In the genomic region with DNA sequence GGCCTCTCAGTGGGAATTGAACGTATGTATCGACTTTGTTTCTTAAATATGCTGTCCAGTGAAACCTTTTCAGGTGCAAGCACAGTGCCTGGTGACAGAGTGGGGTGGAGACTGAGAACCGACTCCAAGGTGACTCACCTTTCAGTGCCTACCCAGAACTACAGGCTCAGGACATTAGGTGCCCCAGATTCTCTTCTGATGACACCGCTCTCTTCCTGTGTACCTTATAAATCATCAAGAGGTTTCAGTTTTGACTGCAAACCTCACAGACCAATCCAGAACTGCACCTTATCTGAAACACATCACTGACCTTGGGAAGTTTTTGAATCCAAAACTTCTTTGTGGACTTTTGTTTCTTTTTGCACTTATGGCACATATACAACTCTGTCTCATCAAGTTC, we compare ENCODE assay signal across 19 mouse cellular contexts.
"Had no signal": no experiment of that assay in that cellular context is flagged by ENCODE, and none has a peak within 500 bp of the region (broad histone marks: within the 10 kb centered on the region; RNA-seq: fewer than 3 reads in every experiment).

No protein-coding gene starts in this region.

- H3K9me3 ChIP-seq: kidney, embryonic 15.5 days; limb, embryonic 12.5 days; liver, embryonic 12.5 days; liver, embryonic 15.5 days; lung, embryonic 15.5 days; megakaryocyte, embryonic 14.5 days; midbrain, embryonic 10.5 days had no signal

- DNase-seq: kidney, adult 8-10 months; kidney, postnatal 10 days; kidney, postnatal 36 days; layer of hippocampus, postnatal 36 days; liver; lung, adult 18-20 months; lung, postnatal 10 days; lung, postnatal 36 days; thymus, adult 2 months; thymus, postnatal 14 days; thymus, postnatal 4 days had no signal

- H3K4me2 ChIP-seq: kidney, embryonic 15.5 days; limb, embryonic 12.5 days; liver, embryonic 12.5 days; liver, embryonic 15.5 days; lung, embryonic 15.5 days had no signal

- H3K4me1 ChIP-seq: kidney, embryonic 15.5 days; limb, embryonic 12.5 days; liver, embryonic 15.5 days; lung, embryonic 15.5 days; midbrain, embryonic 10.5 days had no signal

- H3K4me3 ChIP-seq: kidney, embryonic 15.5 days; left cerebral cortex, adult 2 months; limb, embryonic 12.5 days; liver, embryonic 12.5 days; liver, embryonic 15.5 days; lung, embryonic 15.5 days; megakaryocyte, embryonic 14.5 days; midbrain, embryonic 10.5 days had no signal

- H3K27ac ChIP-seq: kidney, embryonic 15.5 days; left cerebral cortex, adult 2 months; limb, embryonic 12.5 days; liver, embryonic 12.5 days; liver, embryonic 15.5 days; lung, embryonic 15.5 days; midbrain, embryonic 10.5 days had no signal

- H3K9ac ChIP-seq: kidney, embryonic 15.5 days; limb, embryonic 12.5 days; liver, embryonic 12.5 days; liver, embryonic 15.5 days; lung, embryonic 15.5 days had no signal

- H3K27me3 ChIP-seq: kidney, embryonic 15.5 days; limb, embryonic 12.5 days; liver, embryonic 12.5 days; liver, embryonic 15.5 days; lung, embryonic 15.5 days; megakaryocyte, embryonic 14.5 days had no signal

- ATAC-seq: liver, embryonic 12.5 days had no signal
